ENCODE assay signal across 8 mouse cellular contexts in genomic region chr12:80083937-80084336, GRCm38 (mm10). TPM values are rescaled to one million over a fixed set of nuclear protein-coding genes. Genes with fewer than 3 reads are reported as not detected.
DNase-seq lines count a peak whose midpoint lies in the region; ATAC-seq and TF ChIP-seq lines count a peak whose summit lies in the region.

No protein-coding gene starts in this region.

- H3K27me3 ChIP-seq in intestine, postnatal 0 days (replicated peaks; ENCODE audit: control insufficient read depth, insufficient read depth, low read length) = no peaks in the 10 kb centered on the region
- no peaks in the 10 kb centered on the region for H3K27me3 ChIP-seq in stomach, postnatal 0 days (ENCODE audit: control insufficient read depth, insufficient read depth, low read length)
- no peaks in the 10 kb centered on the region for H3K27me3 ChIP-seq in cerebellum, adult 2 months (ENCODE audit: control insufficient read depth, insufficient read depth, low read length)

- no peak overlapping the region for H3K4me2 ChIP-seq in intestine, postnatal 0 days (replicated peaks; ENCODE audit: low read depth)
- no peak overlapping the region for H3K4me2 ChIP-seq in stomach, postnatal 0 days (replicated peaks; ENCODE audit: low read depth)

- DNase-seq in urinary bladder, postnatal 14 days (ENCODE audit: low spot score) = peak; percentile 79
- no peak for DNase-seq in urinary bladder, adult 2 months (ENCODE audit: low spot score)
- DNase-seq in gastrocnemius, postnatal 25 days = peak; percentile 77
- peak; percentile 91 to 94 for DNase-seq in lung, adult 18-20 months
- DNase-seq in stomach, postnatal 0 days (ENCODE audit: low spot score) = peak; percentile 85
- no peak for DNase-seq in cerebellum, postnatal 36 days
- no peak for DNase-seq in cerebellum, adult 2 months

- H3K36me3 ChIP-seq in intestine, postnatal 0 days (ENCODE audit: control insufficient read depth, insufficient read depth) = no peaks in the 10 kb centered on the region
- H3K36me3 ChIP-seq in stomach, postnatal 0 days (ENCODE audit: control insufficient read depth, insufficient read depth, low read length) = no peaks in the 10 kb centered on the region

- H3K27ac ChIP-seq in intestine, postnatal 0 days (ENCODE audit: low read depth, low read length) = peak overlapping the region; percentile 79
- H3K27ac ChIP-seq in stomach, postnatal 0 days (replicated peaks) = peak overlapping the region; percentile 86
- H3K27ac ChIP-seq in cerebellum, adult 2 months (ENCODE audit: insufficient read depth, low read length) = no peak overlapping the region

- TF ChIP-seq CTCF in intestine, postnatal 0 days (IDR thresholded peaks at IDR 0.05; ENCODE audit: low read depth) = peak; percentile 13; the same call in 1 of the 2 replicates
- no peak for TF ChIP-seq CTCF in stomach, postnatal 0 days (IDR thresholded peaks at IDR 0.05; ENCODE audit: low read depth)
- TF ChIP-seq CTCF in cerebellum, adult 2 months (IDR thresholded peaks at IDR 0.05; ENCODE audit: borderline replicate concordance, insufficient read depth, low read depth, low read length) = no peak

- H3K9me3 ChIP-seq in intestine, postnatal 0 days (ENCODE audit: control insufficient read depth) = no peaks in the 10 kb centered on the region
- H3K9me3 ChIP-seq in stomach, postnatal 0 days (ENCODE audit: control insufficient read depth, low read length) = no peaks in the 10 kb centered on the region

- TF ChIP-seq EP300 in stomach, postnatal 0 days (optimal IDR thresholded peaks at IDR 0.05) = no peak

- H3K4me1 ChIP-seq in intestine, postnatal 0 days (replicated peaks; ENCODE audit: control insufficient read depth, insufficient read depth, low read length) = peaks cover 17% of the 10 kb centered on the region
- peaks cover 10% of the 10 kb centered on the region for H3K4me1 ChIP-seq in stomach, postnatal 0 days (replicated peaks; ENCODE audit: control insufficient read depth, insufficient read depth)
- H3K4me1 ChIP-seq in cerebellum, adult 2 months (ENCODE audit: control insufficient read depth, insufficient read depth, low read length) = no peaks in the 10 kb centered on the region

- WGBS in intestine, postnatal 0 days = 8% methylated on average over 3 of the region's 3 CpGs
- 17% methylated on average over 3 of the region's 3 CpGs for WGBS in stomach, postnatal 0 days
- WGBS in cerebellum, adult 2 months = 33% methylated on average over 3 of the region's 3 CpGs

- no peak overlapping the region for H3K4me3 ChIP-seq in intestine, postnatal 0 days (ENCODE audit: low read depth, low read length)
- H3K4me3 ChIP-seq in stomach, postnatal 0 days (ENCODE audit: low read depth, low read length) = no peak overlapping the region
- no peak overlapping the region for H3K4me3 ChIP-seq in cerebellum, adult 2 months (replicated peaks; ENCODE audit: insufficient read depth, low read depth, low read length)

- no peak overlapping the region for H3K9ac ChIP-seq in intestine, postnatal 0 days (ENCODE audit: low read depth, low read length)
- no peak overlapping the region for H3K9ac ChIP-seq in stomach, postnatal 0 days (ENCODE audit: low read length)

- no peak for TF ChIP-seq POLR2A in cerebellum, adult 2 months (IDR thresholded peaks at IDR 0.05; ENCODE audit: borderline replicate concordance, insufficient read depth, low read length)

- ATAC-seq in intestine, postnatal 0 days = peak; percentile 81
- peak; percentile 90 for ATAC-seq in stomach, postnatal 0 days (ENCODE audit: low FRiP score, low TSS enrichment)

RNA-seq across cellular contexts. Expression of gene Zfp36l1, which starts 28.9 kb away (rescaled TPM):
- 141 and 167 TPM in 2 replicates for polyA plus RNA-seq in urinary bladder, adult 2 months (2012; rRNA removed)
- 10 to 100 TPM; 23.0 to 27.2 TPM for total RNA-seq in gastrocnemius, postnatal 25 days (2021)
- 77.9 and 80.7 TPM in 2 replicates for polyA plus RNA-seq in intestine, postnatal 0 days (2015; fragmentation: Nextera tagmentation; extraction: Ambion mirVana)
- 90.8 and 98.5 TPM in 2 replicates for polyA plus RNA-seq in stomach, postnatal 0 days (2015; fragmentation: Nextera tagmentation; extraction: Ambion mirVana)
- 20.4 and 23.2 TPM in 2 replicates for polyA plus RNA-seq in cerebellum, adult 2 months (2012; rRNA removed)

Comparison
In these comparisons a context has a peak if more than half of its experiments do, and no peak if none do; other contexts are left out.
1. DNase-seq: peak in urinary bladder, postnatal 14 days (single experiment), gastrocnemius, postnatal 25 days (single experiment), lung, adult 18-20 months (2 of 2) and stomach, postnatal 0 days (single experiment); none in urinary bladder, adult 2 months (single experiment), cerebellum, postnatal 36 days (0 of 2) and cerebellum, adult 2 months (0 of 2).